Mouse (Mus musculus): Measurements from ENCODE around the gene Kirrel.

- TF ChIP-seq POLR2A (IDR thresholded peaks at IDR 0.05; ENCODE audit: insufficient read length, low read depth) (no peak), TCF12 (IDR thresholded peaks at IDR 0.05; ENCODE audit: insufficient read depth, poor library complexity, severe bottlenecking) (no peak), USF1 (IDR thresholded peaks at IDR 0.05; ENCODE audit: low read depth) (no peak), REST (IDR thresholded peaks at IDR 0.05; ENCODE audit: insufficient read depth, insufficient read length) (no peak), MYOG (IDR thresholded peaks at IDR 0.05; ENCODE audit: control insufficient read depth in 1 of 3, insufficient read depth in 1 of 3, insufficient read length in 2 of 3, low read depth in 2 of 3) (no peak), CEBPB (IDR thresholded peaks at IDR 0.05; ENCODE audit: insufficient read depth, poor library complexity, severe bottlenecking) (no peak), MAX (IDR thresholded peaks at IDR 0.05; ENCODE audit: low read depth) (no peak), POLR2AphosphoS2 (IDR thresholded peaks at IDR 0.05; ENCODE audit: insufficient read length, low read depth) (no peak), SRF (IDR thresholded peaks at IDR 0.05; ENCODE audit: control insufficient read depth, insufficient read length, low read depth) (no peak), E2F4 (IDR thresholded peaks at IDR 0.05; ENCODE audit: insufficient read depth) (no peak), TCF3 (IDR thresholded peaks at IDR 0.05; ENCODE audit: insufficient read length, low read depth) (no peak)
Observed at GRCm38 (mm10) chr3:87163116-87163515, 11.4 kb downstream of the Kirrel start.

All from myocyte (in vitro differentiated cells).